Mouse (Mus musculus): ENCODE results near the gene Rassf5. TPM values are rescaled to one million over a fixed set of nuclear protein-coding genes. Genes with fewer than 3 reads are reported as not detected.

The Rassf5 gene
- polyA plus RNA-seq, 1 experiment from 2014 or later: 2.1 TPM

GRCm38 (mm10) chr1:131141449-131141848, 103.6 kb downstream of the Rassf5 start:
- Histone ChIP-seq H3K27me3 (no peaks in the 10 kb centered on the region), H3K27ac (no peak overlapping the region), H3K4me1 (peaks cover 10% of the 10 kb centered on the region), H3K4me2 (replicated peaks) (no peak overlapping the region), H3K9ac (no peak overlapping the region), H3K36me3 (no peaks in the 10 kb centered on the region), H3K9me3 (no peaks in the 10 kb centered on the region), H3K4me3 (no peak overlapping the region)
- no peak for ATAC-seq (ENCODE audit: insufficient number of reproducible peaks, insufficient read depth, low FRiP score, low TSS enrichment)
- WGBS: 56% methylated on average over 2 of the region's 2 CpGs

GRCm38 (mm10) chr1:131139102-131140095, 105.7 kb downstream of the Rassf5 start:
- H3K4me2 ChIP-seq (replicated peaks): peak overlapping the region; percentile 85
- ATAC-seq (ENCODE audit: insufficient number of reproducible peaks, insufficient read depth, low FRiP score, low TSS enrichment): no peak
- 0 out of 2 replicates have a peak overlapping the region, but pooled peaks have one; percentile 63 for H3K9ac ChIP-seq
- H3K4me3 ChIP-seq: peak overlapping the region; percentile 74; the same call in 1 of the 2 replicates
- no peaks in the 10 kb centered on the region for H3K36me3 ChIP-seq
- H3K27me3 ChIP-seq: no peaks in the 10 kb centered on the region
- peaks cover 10% of the 10 kb centered on the region for H3K4me1 ChIP-seq
- 47% methylated on average over 11 of the region's 11 CpGs for WGBS
- no peak overlapping the region for H3K27ac ChIP-seq
- no peaks in the 10 kb centered on the region for H3K9me3 ChIP-seq

- H3K9me3 ChIP-seq: no peaks in the 10 kb centered on the region
- H3K4me1 ChIP-seq: peaks cover 10% of the 10 kb centered on the region
- H3K4me3 ChIP-seq: peak within 1 kb of the TSS; percentile 74
- H3K36me3 ChIP-seq: no peaks in the 10 kb centered on the region
- H3K27me3 ChIP-seq: no peaks in the 10 kb centered on the region
- peak within 1 kb of the TSS; percentile 91 for H3K27ac ChIP-seq
- WGBS: 5% methylated on average over 49 of the region's 49 CpGs
- peak within 1 kb of the TSS; percentile 63 for H3K9ac ChIP-seq
- peak; percentile 97 for ATAC-seq (ENCODE audit: insufficient number of reproducible peaks, insufficient read depth, low FRiP score, low TSS enrichment)
- peak within 1 kb of the TSS; percentile 85 for H3K4me2 ChIP-seq (replicated peaks)
Observed at GRCm38 (mm10) chr1:131138191-131139016, 106.7 kb downstream of the Rassf5 start, which contains the start of gene Dyrk3. TSS of gene Dyrk3 (minus strand) at chr1:131138340.

- H3K27me3 ChIP-seq: no peaks in the 10 kb centered on the region
- ATAC-seq (ENCODE audit: insufficient number of reproducible peaks, insufficient read depth, low FRiP score, low TSS enrichment): peak; percentile 86
- H3K4me3 ChIP-seq: peak overlapping the region; percentile 74
- H3K27ac ChIP-seq: peak overlapping the region; percentile 91
- peak overlapping the region; percentile 85 for H3K4me2 ChIP-seq (replicated peaks)
- H3K4me1 ChIP-seq: peaks cover 10% of the 10 kb centered on the region
- H3K9me3 ChIP-seq: no peaks in the 10 kb centered on the region
- WGBS: 1% methylated on average over 33 of the region's 36 CpGs
- peak overlapping the region; percentile 63 for H3K9ac ChIP-seq
- no peaks in the 10 kb centered on the region for H3K36me3 ChIP-seq
Observed at GRCm38 (mm10) chr1:131137717-131138118, 107.3 kb downstream of the Rassf5 start.

- H3K9me3 ChIP-seq: no peaks in the 10 kb centered on the region
- H3K4me2 ChIP-seq (replicated peaks): peak overlapping the region; percentile 85; the same call in 1 of the 2 replicates
- H3K9ac ChIP-seq: no peak overlapping the region
- no peaks in the 10 kb centered on the region for H3K27me3 ChIP-seq
- H3K27ac ChIP-seq: no peak overlapping the region
- ATAC-seq (ENCODE audit: insufficient number of reproducible peaks, insufficient read depth, low FRiP score, low TSS enrichment): no peak
- peaks cover 10% of the 10 kb centered on the region for H3K4me1 ChIP-seq
- H3K36me3 ChIP-seq: no peaks in the 10 kb centered on the region
- WGBS: 13% methylated on average over 5 of the region's 5 CpGs
- 0 out of 2 replicates have a peak overlapping the region, but pooled peaks have one; percentile 10 for H3K4me3 ChIP-seq
Observed at GRCm38 (mm10) chr1:131137111-131137510, 107.9 kb downstream of the Rassf5 start.

- H3K4me3 ChIP-seq: no peak overlapping the region
- 73% methylated on average over 10 of the region's 10 CpGs for WGBS
- no peaks in the 10 kb centered on the region for H3K27me3 ChIP-seq
- H3K9me3 ChIP-seq: no peaks in the 10 kb centered on the region
- H3K27ac ChIP-seq: no peak overlapping the region
- no peaks in the 10 kb centered on the region for H3K36me3 ChIP-seq
- H3K9ac ChIP-seq: no peak overlapping the region
- ATAC-seq (ENCODE audit: insufficient number of reproducible peaks, insufficient read depth, low FRiP score, low TSS enrichment): no peak
- no peak overlapping the region for H3K4me2 ChIP-seq (replicated peaks)
- H3K4me1 ChIP-seq: peaks cover 10% of the 10 kb centered on the region
Observed at GRCm38 (mm10) chr1:131135960-131136629, 109.0 kb downstream of the Rassf5 start.

- Histone ChIP-seq H3K4me2 (replicated peaks) (no peak overlapping the region), H3K4me3 (no peak overlapping the region), H3K9ac (no peak overlapping the region), H3K4me1 (peaks cover 10% of the 10 kb centered on the region), H3K9me3 (no peaks in the 10 kb centered on the region), H3K27me3 (no peaks in the 10 kb centered on the region), H3K36me3 (peaks cover 5% of the 10 kb centered on the region; the same call in 1 of the 2 replicates), H3K27ac (no peak overlapping the region)
- WGBS: 73% methylated on average over 8 of the region's 8 CpGs
- ATAC-seq (ENCODE audit: insufficient number of reproducible peaks, insufficient read depth, low FRiP score, low TSS enrichment): no peak
Observed at GRCm38 (mm10) chr1:131134942-131135522, 110.0 kb downstream of the Rassf5 start.

GRCm38 (mm10) chr1:131134231-131134630, 110.8 kb downstream of the Rassf5 start:
- H3K27ac ChIP-seq: no peak overlapping the region
- no peak for ATAC-seq (ENCODE audit: insufficient number of reproducible peaks, insufficient read depth, low FRiP score, low TSS enrichment)

More at GRCm38 (mm10) chr1:131134231-131134630, 110.8 kb downstream of the Rassf5 start:
- H3K9me3 ChIP-seq: no peaks in the 10 kb centered on the region
- peaks cover 13% of the 10 kb centered on the region; the same call in 1 of the 2 replicates for H3K36me3 ChIP-seq
- H3K9ac ChIP-seq: no peak overlapping the region
- WGBS: 69% methylated on average over 6 of the region's 6 CpGs
- H3K4me1 ChIP-seq: peaks cover 7% of the 10 kb centered on the region
- H3K4me3 ChIP-seq: no peak overlapping the region
- H3K27me3 ChIP-seq: no peaks in the 10 kb centered on the region
- H3K4me2 ChIP-seq (replicated peaks): no peak overlapping the region

Data from embryonic facial prominence, embryonic 12.5 days (tissue).